Mouse (Mus musculus) erythroblast, adult 5-6 weeks (primary cell): ENCODE measurements around the gene Tas1r2. TPM values are rescaled to one million over a fixed set of nuclear protein-coding genes. Genes with fewer than 3 reads are reported as not detected.

Experiments used
- ATAC-seq: replicated peaks from 2 replicates; pipeline ENCODE4 v1.8.0; 2016; ENCODE audit warnings: moderate number of reproducible peaks, mild to moderate bottlenecking, moderate TSS enrichment, inconsistent platforms; ENCODE audit not compliant: poor library complexity, low FRiP score, severe bottlenecking
- total RNA-seq, 2 experiments: library from RNA; stranded (forward) in 1 of 2; stranded (reverse) in 1 of 2; fragments of 150-400 nt in 1 of 2; fragments of 200-764, 138-1000 nt in 1 of 2; gene quantifications; 2 replicates each; pipeline versions ENCODE4 v1.2.3 to v1.2.4; 2015 to 2017; ENCODE audit warnings: low replicate concordance in 2 of 2

The Tas1r2 gene
- total RNA-seq, 2 experiments from 2014 or later: not detected

DNA sequence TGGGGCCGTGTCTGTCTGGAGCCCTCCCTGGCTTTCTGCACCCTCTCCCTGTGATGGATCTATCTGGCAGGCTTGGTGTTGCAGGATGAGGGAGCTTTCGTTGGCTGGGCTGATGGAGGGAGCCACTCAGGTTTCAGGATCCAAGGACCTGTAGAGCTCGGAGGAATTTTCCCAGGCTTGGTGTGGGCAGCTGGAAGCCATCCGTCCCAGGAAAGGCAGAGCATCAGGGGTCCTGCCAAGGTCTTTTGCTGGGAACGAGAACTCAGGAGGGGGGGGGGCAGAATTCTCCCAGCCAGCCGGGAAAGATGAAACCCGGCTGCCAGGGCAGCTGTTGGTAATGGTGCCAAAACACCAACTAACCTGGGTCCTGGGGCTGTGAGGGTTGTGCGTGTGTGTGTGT is 45.3 kb downstream of the Tas1r2 start:
- ATAC-seq: no peak

DNA sequence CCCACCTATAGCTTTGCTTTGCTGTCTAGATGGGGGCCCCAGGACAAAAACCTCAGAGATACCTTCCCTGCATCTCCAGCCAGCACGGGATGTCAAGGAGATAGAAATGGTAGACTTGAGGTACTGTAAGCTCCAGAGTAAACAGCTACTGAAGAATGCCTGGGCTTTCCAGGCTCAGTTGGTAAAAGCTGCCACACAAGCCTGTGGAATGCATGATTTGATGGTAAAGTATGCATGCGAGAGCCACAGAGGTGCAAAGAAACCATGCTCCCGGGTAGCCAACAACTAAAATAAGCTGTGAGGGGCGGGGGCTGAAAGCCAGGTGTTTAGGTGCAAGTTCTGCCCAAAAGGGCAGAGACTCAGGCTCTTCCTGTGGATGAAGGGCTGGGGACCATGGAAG is 49.6 kb downstream of the Tas1r2 start:
- ATAC-seq: no peak

DNA sequence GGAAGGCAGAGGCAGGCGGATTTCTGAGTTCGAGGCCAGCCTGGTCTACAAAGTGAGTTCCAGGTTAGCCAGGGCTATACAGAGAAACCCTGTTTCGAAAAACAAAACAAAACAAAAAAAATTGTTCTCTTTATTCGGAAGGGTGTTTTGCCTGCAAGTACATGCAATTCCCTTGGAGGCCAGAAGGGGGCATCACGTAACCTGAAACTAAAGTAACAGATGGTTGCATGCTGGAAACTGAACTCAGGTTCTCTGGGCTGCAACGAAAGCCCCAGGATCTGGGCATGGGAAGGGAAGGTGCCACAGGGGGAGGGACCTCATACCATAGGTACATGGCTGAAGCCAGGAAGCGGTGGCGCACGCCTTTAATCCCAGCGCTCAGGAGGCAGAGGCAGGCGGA is 50.1 kb downstream of the Tas1r2 start:
- no peak for ATAC-seq

DNA sequence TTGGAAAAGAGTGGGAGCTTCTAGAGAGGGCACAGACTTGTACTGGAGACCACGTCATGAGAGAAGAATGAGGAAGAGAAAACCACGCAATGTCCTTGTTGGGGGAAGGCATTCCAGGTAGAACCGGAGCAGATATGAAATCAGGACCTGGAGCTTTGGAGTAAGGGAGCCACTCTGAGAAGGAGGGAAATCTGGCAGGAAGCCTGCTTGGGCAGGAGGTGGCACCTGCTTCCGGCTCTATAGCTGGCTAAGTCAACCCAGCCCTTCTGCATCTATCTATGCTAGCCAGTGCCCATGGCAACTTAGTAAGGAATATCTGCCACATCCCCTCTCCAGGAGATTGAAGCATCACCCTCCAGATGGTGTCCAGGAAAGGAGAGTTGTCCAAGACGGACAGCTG is 52.6 kb downstream of the Tas1r2 start:
- ATAC-seq: no peak

DNA sequence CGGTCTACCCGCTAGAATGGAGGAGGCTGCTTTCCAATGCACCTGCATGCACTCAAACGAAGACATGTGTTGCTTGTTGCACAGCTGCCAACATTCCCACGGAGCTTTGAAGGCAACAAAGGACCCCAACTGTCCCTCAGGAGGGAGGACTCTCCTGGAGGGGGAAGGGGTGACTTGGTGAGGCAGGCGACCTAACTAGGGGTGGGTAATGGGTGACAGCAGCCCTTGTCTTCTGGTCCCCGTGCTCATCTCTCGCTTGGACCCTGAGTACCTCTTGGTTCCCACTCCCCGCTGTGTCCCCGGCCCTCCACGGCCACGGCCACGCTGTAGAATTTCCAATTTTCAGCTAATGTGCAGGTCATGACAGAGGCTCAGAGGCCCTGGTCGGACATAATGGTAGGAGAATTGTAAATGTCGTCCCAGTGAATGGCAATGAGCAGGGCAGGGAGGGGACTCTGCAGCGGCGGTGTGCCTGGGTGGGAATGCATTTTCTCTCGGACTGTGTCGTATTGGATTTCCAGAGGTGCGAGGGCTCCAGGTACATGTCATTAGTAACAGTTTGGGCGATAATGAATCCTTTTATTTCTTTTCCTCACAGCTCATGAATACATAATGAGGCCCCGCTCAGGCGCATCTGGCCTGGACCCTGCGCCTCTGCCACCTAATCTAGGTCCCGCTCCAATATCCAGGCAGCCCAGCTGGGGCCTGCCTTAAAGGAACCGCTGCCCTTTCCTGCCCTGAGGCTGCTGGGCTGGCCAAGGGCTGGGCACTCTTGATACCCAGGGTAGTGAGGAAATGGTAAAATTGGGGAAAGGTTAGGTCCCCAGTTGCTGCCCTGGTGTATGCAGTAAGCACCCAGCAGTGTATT is 57.4 kb downstream of the Tas1r2 start:
- no peak for ATAC-seq

DNA sequence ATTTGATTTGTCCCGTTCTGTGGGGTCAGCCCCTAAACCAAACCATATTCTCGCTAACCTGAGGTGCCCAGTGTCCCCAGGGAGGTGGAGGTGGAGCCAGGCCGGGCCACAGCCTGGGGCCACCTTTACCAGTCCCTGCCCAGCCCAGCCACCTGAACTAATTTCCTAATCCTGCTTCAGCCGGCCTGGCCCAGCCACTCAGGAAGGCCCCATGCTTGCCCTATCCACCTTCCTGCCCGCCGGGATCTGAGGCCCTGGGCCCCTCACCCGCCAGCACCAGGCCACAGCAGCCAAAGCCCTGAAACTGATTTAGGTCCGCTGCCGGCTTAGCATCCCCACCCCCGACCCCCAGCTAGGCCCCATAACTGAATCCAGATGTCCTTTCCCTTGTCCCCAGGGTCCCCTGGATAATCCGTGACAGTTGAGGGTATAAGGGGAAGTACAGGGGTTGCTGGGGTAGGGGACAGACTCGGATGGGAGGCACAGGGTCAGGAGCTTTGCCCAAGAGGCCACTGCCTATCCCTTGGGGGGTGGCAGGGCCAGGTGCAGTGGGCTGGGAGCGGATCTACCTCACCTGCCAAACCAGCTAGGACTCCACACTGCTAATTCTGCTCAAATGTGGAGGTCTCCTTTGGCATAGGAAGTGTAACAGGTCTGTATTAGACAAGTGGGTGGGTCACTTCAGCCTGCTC is 62.0 kb downstream of the Tas1r2 start:
- no peak for ATAC-seq

DNA sequence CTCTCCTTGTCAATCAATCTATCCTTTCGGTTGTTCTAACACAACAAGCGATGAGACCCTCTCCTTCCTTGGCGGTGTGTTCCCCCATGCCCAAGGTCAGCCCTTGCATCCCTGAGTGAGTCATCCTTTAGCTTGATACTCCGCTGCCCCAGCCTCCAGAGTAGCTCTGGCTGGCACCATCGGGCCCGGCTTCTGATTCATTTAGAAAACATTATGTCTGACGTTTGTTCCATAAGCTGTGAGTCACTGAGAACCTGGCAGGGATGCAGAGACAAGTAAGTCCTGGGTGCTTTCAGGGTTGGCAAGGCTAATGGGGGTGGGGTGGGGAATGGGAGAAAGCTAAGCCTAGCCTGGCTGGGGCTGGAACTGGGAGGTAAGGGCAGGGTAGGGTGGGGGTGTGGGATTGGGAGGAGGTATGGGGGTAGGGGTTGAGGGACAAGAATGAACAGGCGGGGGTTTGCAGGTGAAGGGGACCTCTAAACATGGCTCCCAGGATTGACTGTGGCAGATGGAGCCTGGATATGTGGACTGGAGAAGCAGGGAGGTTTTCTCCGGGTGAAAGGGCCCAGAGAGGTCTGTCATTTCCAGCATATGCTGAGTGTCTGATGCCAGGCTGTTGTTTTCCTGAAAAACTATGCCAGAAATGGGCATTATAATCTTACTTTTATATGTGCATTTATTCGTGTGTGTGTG is 63.3 kb downstream of the Tas1r2 start:
- ATAC-seq: no peak

DNA sequence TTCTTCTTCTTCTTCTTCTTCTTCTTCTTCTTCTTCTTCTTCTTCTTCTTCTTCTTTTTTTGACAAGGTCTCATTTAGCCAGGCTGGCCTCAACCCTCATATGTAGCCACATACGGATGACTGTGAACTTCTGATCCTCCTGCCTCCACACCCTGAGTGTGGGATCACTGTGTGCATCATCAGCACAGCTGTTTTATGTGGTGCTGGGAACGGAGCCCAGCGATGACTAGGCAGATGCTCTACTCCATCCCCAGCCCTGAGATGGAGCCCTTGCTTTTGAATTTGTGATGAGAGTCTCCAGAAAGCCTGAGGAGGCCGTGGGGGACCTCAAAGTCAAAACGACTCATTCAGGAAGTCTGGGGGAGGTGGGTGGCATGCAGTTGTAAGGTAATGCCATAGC is 65.6 kb downstream of the Tas1r2 start:
- no peak for ATAC-seq

Other genes starting within 250 kb of the Tas1r2 start
- not detected in 2 replicates for gene Iffo2, start 123.0 kb upstream of the Tas1r2 start, total RNA-seq (2015; ENCODE audit: low replicate concordance)
- gene Iffo2, start 123.0 kb upstream of the Tas1r2 start, total RNA-seq (2017; ENCODE audit: low replicate concordance): 0.14 and 1.9 TPM in 2 replicates
- not detected in 2 replicates for gene Gm21969, start 50.4 kb upstream of the Tas1r2 start, total RNA-seq (2015; ENCODE audit: low replicate concordance)
- gene Gm21969, start 50.4 kb upstream of the Tas1r2 start, total RNA-seq (2017; ENCODE audit: low replicate concordance): 0.60 TPM in 1 of 2 replicates, not detected in the other
- gene Aldh4a1, start 30.7 kb upstream of the Tas1r2 start, total RNA-seq (2015; ENCODE audit: low replicate concordance): 1.3 TPM in 2 replicates
- gene Aldh4a1, start 30.7 kb upstream of the Tas1r2 start, total RNA-seq (2017; ENCODE audit: low replicate concordance): 2.0 and 3.8 TPM in 2 replicates
- gene Pax7, start 180.0 kb downstream of the Tas1r2 start, total RNA-seq (2015; ENCODE audit: low replicate concordance): not detected in 2 replicates
- 0.14 TPM in 1 of 2 replicates, not detected in the other for gene Pax7, start 180.0 kb downstream of the Tas1r2 start, total RNA-seq (2017; ENCODE audit: low replicate concordance)